Mouse (Mus musculus) myocyte (in vitro differentiated cells): ENCODE results near the gene Gm38100.

Source experiments
- MAX ChIP-seq: IDR thresholded peaks from one replicate; pipeline ENCODE4 v1.6.1; 2011; ENCODE audit warnings: low read depth, mild to moderate bottlenecking, control low read depth
- POLR2AphosphoS2 ChIP-seq: IDR thresholded peaks from one replicate; pipeline ENCODE4 v1.6.1; 2011; ENCODE audit warnings: low read depth, control low read depth; ENCODE audit not compliant: insufficient read length
- SRF ChIP-seq: IDR thresholded peaks from one replicate; pipeline ENCODE4 v1.6.1; 2011; ENCODE audit warnings: low read depth; ENCODE audit not compliant: control insufficient read depth, insufficient read length
- USF1 ChIP-seq: IDR thresholded peaks from one replicate; pipeline ENCODE4 v1.6.1; 2011; ENCODE audit warnings: low read depth, mild to moderate bottlenecking, control low read depth, moderate library complexity

GRCm38 (mm10) chr1:175911207-175911606, 8.9 kb upstream of the Gm38100 start:
- TF ChIP-seq MAX (no peak), POLR2AphosphoS2 (no peak), SRF (no peak), USF1 (no peak)
